Mouse (Mus musculus): ENCODE data around the gene Slc23a2.

The Slc23a2 gene

GRCm38 (mm10) chr2:132051798-132052197 lies 93.1 kb downstream of the Slc23a2 start:
- peak; percentile 31 for DNase-seq (ENCODE audit: low read depth, low spot score)

DNA sequence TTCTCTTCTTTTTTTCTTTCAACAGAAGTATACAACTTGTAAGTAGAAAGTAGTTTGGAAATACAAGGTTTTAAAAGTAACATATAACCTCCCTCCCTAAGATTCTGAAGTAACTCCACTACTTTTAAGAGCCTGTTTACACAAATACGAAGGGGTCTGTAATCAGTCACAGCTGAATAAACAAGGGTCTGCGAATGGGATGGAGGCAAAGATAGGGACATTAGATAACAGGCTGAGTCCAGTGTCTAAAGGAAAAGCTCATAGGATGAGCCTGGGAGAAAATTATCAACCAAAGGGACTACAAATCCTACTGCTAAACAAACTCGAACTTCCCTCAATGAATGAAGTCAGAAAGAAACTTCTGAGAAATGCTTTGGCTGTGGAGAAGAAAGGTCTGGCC lies 95.0 kb downstream of the Slc23a2 start:
- DNase-seq (ENCODE audit: low read depth, low spot score) = no peak

- DNase-seq (ENCODE audit: low read depth, low spot score) = no peak
These were observed 95.4 kb downstream of the Slc23a2 start for GRCm38 (mm10) chr2:132049491-132049890.

- no peak for DNase-seq (ENCODE audit: low read depth, low spot score)
These were observed 96.7 kb downstream of the Slc23a2 start for GRCm38 (mm10) chr2:132048143-132048772.

- no peak for DNase-seq (ENCODE audit: low read depth, low spot score)
These were observed 97.5 kb downstream of the Slc23a2 start for GRCm38 (mm10) chr2:132047364-132047763.

DNA sequence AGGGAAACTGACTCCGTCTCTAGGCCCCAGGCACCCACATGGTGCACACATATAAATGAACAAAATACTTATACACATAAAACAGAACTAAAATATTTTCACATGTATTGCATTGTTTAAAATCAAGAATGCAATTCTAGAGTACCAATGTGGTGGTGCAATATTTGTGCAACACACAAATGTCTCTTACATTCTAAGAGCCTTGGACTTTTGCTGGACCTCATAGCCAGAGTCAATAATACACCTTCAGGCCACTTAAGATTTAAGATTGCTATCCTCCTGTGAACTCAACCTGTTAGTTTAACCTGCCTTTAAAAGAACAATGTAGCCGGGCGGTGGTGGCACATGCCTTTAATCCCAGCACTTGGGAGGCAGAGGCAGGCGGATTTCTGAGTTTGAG lies 98.2 kb downstream of the Slc23a2 start:
- DNase-seq (ENCODE audit: low read depth, low spot score) = no peak

GRCm38 (mm10) chr2:132044320-132045274 lies 100.3 kb downstream of the Slc23a2 start:
- no peak for DNase-seq (ENCODE audit: low read depth, low spot score)

GRCm38 (mm10) chr2:132043101-132043621 lies 101.7 kb downstream of the Slc23a2 start:
- no peak for DNase-seq (ENCODE audit: low read depth, low spot score)

DNA sequence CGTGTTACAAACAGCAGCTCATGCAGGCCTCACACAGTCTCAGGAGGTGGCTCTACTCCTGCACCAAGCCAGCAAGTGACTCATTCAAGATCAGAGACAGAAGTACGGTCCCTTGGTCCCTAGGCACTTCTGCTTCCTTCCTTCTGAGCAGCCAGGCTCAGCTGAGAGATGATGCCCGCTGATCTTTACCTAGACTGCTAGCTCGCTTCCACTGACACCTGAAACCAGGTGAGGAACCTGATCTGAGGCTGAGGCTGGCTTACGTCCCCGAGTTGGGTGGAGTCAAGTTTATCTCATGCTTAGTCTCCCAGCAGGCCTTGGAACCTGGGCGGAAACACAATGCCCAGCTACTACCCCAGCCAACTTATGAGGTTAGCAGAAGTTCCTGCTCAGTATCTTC lies 105.0 kb downstream of the Slc23a2 start:
- DNase-seq (ENCODE audit: low read depth, low spot score) = peak; percentile 72

GRCm38 (mm10) chr2:132036326-132036725 lies 108.6 kb downstream of the Slc23a2 start:
- DNase-seq (ENCODE audit: low read depth, low spot score) = no peak

DNA sequence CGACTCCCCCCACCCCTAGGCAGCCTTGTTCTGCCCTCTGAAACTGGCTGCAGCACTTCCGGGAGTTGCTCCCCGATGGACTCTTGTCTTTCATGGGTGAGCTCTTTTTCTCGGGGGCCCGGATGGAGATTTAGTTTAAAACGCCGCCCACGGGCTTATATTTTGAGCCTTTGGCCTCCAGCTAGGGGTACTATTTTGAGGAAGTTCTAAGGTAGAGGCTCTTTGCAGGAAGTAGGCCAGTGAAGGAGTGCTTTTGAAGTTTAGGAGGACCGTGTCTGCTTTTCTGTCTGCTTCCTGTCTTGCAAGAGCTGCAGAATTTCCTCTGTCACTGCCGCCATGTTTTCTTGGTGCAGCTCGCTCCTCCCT lies 109.5 kb downstream of the Slc23a2 start:
- DNase-seq (ENCODE audit: low read depth, low spot score) = peak; percentile 79

DNA sequence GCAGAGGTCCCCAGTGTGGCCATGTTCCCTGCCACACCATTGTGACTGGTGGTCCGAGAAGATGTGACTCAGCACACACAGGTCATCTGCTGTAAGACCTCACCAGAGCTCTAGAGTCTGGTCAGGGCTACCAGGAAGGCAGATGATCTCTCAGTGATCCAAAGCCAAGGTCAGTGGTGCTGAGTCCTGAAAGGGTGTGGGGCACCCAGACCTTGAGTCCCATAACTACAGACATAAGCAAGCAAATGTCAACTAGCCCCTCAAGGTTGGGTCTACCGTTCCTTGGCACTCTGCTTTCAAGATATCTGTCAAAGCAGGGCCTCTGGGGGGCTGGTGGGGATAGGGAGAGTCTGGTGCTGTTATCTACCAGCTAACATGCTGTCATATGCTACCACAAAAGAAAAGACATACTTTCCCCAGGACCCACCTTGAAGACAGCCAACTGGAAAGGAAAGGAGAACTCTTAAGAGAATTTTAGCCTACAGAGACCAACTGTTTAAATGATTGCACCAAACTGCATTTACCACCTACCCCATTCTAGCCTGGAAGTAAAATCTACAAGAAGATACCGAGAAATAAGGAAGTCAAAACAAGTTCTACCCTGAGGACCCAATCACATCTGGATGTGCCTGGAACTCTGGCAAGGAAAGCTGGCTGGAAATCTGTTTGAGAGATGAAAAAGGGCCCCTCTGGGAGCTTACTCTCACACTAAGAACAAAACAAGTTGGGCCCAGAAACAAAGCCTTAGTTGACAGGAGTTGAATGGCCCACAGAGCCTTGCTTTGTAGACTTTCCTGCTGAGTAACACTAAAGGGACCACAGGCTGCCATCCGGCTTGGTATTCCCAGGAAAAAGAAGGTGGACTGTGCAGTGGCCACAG lies 110.1 kb downstream of the Slc23a2 start:
- no peak for DNase-seq (ENCODE audit: low read depth, low spot score)

DNA sequence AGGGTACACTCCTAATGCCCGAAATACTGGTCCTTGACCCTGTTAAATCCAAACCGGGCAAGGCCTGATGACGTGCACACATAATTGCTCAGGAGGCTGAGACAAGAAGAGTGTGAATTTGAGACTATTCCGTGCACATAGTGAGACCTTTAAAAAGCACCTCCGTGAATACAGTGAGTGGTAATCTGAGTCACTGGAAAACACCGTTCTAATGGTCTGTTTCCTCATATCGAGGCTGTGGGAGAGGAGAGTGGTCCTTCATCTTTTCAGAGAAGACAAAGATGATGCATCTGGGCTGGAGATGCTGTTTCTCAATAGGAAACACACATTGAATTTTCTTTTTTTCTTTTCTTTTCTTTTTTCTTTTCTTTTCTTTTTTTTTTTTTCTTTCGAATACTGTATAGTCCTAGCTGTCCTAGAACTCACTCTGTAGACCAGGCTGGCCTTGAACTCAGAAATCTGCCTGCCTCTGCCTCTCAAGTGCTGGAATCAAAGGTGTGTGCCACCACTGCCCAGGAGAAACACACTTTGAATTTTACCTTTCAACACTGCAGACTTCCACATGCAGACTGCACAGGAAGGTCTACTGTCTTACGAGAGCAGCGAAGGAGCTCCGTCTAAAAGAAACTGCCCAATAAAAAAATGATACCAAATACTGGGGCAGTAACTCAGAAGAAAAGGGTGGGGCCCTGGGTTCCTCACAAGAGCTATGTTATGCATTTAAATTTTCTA lies 113.4 kb downstream of the Slc23a2 start:
- no peak for DNase-seq (ENCODE audit: low read depth, low spot score)

DNA sequence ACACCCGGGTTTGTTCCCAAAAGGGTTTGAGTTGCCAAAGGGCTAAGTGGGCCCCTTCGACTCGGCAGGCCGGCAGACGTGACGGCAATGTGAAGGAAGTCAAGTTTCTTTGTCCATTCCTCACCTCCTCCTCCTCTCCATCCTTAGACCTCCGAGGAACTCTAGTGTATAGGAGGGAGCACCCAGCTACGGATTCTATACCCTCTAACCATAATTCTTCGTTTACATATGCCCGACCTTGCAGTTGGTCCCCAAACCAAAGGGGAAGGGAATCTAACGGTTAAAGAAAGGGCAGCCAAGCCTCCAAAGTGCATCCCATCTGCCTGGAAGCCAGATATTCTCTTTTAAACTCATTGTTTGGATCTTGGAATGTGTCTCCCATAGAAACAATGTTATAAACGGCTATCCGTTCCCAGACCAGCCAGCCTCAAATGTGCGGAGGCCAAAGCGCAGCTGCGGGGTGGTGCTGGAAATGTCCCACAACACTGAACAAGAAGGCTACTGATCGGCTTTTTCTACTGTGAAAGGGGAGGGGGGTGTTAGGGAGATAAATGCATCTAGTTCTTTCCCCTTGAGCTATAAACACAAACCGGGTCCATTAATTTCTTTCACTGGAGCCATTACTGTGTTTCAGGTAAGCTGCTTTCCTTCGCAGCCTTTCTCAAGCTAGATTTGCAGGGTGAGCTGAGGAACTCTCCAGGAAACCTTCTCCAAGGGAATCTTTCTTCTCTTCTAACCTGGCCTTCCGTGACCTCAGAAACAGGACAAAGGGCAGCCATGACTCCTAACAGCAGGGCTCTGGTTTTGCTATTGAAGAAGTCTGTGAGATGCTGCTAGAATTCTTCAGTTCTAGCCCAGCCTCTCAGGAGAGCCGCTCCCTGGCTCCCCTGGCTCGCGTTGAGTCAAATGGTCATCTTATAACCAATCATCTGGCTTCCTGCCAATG lies 114.2 kb downstream of the Slc23a2 start:
- no peak for DNase-seq (ENCODE audit: low read depth, low spot score)

DNA sequence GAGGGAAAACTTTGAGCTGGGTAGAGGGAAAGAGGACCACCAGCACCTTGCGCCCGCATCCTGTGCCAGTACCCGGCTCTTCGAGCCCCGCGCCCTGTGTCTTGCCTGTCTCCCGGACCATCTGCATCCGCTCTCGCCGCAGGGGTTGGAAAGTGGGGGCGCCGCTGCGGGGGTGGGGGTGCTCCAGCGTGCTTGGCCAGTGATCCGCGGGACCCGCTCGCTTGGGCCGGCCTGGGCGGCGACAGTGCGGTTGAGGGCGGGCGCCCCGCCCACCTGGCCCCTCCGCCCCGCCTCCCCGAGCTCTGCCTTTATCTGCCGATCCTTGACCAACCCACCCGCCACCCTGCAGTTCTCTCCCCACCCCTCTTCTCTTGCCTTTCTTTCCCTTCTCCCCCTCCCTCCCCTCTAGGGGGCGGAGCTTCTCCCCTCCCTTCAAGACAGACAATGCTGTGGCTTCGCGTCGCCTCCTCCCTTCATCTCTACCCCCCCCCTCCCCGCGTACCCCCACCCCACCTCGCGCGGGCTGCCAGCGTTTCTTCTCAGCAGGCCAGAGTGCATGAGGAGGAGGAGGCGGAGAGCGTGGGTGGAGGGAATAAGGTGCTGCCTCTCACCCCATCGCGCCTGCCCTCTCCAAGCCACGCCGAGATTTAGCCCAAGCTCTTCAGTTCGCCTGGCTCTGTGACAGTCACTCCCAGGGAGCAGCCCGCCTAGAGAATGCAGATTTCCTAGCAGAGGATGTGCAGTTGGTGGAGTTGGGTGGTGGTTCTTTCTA lies 115.1 kb downstream of the Slc23a2 start, which contains the start of gene Rassf2:
TSS of gene Rassf2 (minus strand) at position 613 of the 772 bp plus-strand sequence.
- DNase-seq (ENCODE audit: low read depth, low spot score) = peak; percentile 89

DNA sequence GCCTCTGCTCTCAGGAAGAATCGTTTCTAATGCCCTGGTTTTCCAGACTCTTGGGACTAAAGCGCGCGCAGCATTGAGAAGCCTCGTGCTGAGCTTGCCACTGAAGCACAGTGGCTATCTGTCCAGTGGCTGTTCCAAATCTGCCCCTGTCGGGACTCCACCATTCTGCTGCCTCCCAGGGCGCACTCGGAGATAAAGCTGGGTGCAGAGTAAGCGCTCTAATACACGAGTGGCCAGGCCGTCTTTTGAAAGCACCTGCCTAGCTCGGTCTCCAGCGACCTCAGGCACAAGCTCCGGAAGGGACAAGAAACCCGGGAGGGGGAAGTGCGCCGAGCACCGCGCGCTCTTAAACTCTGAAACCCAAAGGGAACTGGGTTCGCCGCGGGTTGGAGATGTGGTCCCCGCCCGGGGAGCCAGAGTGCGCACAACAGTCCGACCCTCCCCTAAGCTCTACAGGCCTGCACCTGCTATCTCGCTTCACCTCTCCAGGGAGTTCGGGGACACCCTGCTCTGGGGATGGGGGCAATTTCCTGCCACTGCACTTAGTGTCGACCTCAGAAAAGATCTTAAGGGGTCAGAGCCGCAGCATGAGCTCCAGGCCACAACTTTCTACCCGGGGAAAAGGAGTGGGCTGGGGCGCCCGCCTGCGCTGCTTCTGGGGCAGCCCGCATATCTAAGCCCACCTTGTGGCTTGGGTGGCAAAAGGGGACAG lies 115.9 kb downstream of the Slc23a2 start:
- DNase-seq (ENCODE audit: low read depth, low spot score) = peak; percentile 64

GRCm38 (mm10) chr2:132028107-132028506 lies 116.8 kb downstream of the Slc23a2 start:
- no peak for DNase-seq (ENCODE audit: low read depth, low spot score)

DNA sequence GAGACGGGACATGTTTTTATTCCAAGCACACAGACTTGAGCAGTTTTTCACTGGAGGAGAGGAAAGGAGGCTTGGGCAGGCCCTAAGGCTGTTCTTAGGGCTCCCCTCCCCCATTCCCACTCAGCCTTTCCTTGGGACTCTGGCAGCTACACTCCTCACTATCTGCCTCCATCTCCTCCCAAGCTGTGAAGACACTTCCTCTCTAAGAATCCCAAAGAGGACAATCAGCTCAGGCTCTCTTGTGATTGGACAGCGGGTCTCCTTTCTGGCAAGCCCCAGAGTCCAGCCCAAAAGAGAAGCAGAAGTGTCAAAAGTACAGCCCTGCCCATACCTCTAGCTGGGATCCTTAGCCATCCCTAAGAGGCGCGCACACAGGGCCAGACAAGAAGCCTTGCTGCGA lies 117.5 kb downstream of the Slc23a2 start:
- no peak for DNase-seq (ENCODE audit: low read depth, low spot score)
